Mouse (Mus musculus) lung, adult 18-20 months (tissue): Measurements from ENCODE around the gene Gm5936.
"Not testable (repeated sequence)": the region's sequence is repeated elsewhere in the genome, so short reads cannot be mapped to it uniquely, and the experiment has no call there.

Experiments used
- DNase-seq, 2 experiments: peaks; one replicate each; pipeline ENCODE4 v3.0.0; 2022; ENCODE audit warnings: mixed read lengths in 2 of 2

The Gm5936 gene

GRCm38 (mm10) chrX:74836842-74837522 lies at the start of gene Gm5936:
Gene Gm5936 (plus strand): TSS chrX:74837196.
- peak; percentile 26 to 33 for DNase-seq

- DNase-seq: not testable (repeated sequence)
These were observed 19.1 kb downstream of the Gm5936 start for GRCm38 (mm10) chrX:74856104-74856503.

GRCm38 (mm10) chrX:74880123-74880522 lies 43.1 kb downstream of the Gm5936 start:
- peak in 1 of 2 experiments; percentile 3 for DNase-seq
